Mouse (Mus musculus) kidney, embryonic 14.5 days (tissue): ENCODE measurements around the gene Cmtm8. TPM values are rescaled to one million over a fixed set of nuclear protein-coding genes. Genes with fewer than 3 reads are reported as not detected.

Experiments used
- ATAC-seq: fragments of 200-750 bp; cut with Nextera tagmentation; 2 replicates; pipeline ENCODE4 v1.8.0; 2017; ENCODE audit warnings: moderate number of reproducible peaks, mild to moderate bottlenecking, moderate TSS enrichment, moderate library complexity; ENCODE audit not compliant: low FRiP score, low TSS enrichment
- H3K27ac ChIP-seq: fragments of 300-500 bp; sonication (generic); 2 replicates; pipeline ENCODE4 v1.5.1; 2014; ENCODE audit warnings: low read depth, mild to moderate bottlenecking, low read length, moderate library complexity, mixed read lengths
- H3K27me3 ChIP-seq: fragments of 300-500 bp; sonication (generic); 2 replicates; pipeline ENCODE4 v1.6.1; 2014; ENCODE audit warnings: mild to moderate bottlenecking, low read length; ENCODE audit not compliant: control insufficient read depth, insufficient read depth
- H3K36me3 ChIP-seq: fragments of 300-500 bp; sonication (generic); 2 replicates; pipeline ENCODE4 v1.6.1; 2014; ENCODE audit warnings: low read length, mixed read lengths; ENCODE audit not compliant: control insufficient read depth, insufficient read depth
- H3K4me1 ChIP-seq: fragments of 300-500 bp; sonication (generic); 2 replicates; pipeline ENCODE4 v1.6.1; 2014; ENCODE audit warnings: low read length, mixed read lengths; ENCODE audit not compliant: control insufficient read depth, insufficient read depth
- H3K4me2 ChIP-seq: fragments of 300-500 bp; sonication (generic); replicated peaks from 2 replicates; pipeline ENCODE4 v1.6.1; 2014; ENCODE audit warnings: low read depth, mild to moderate bottlenecking, low read length
- H3K4me3 ChIP-seq: fragments of 300-500 bp; sonication (generic); 2 replicates; pipeline ENCODE4 v1.5.1; 2014; ENCODE audit warnings: mild to moderate bottlenecking, low read length
- H3K9ac ChIP-seq: fragments of 300-500 bp; sonication (generic); 2 replicates; pipeline ENCODE4 v1.6.1; 2014; ENCODE audit warnings: low read depth, mild to moderate bottlenecking, low read length, moderate library complexity
- H3K9me3 ChIP-seq: fragments of 300-500 bp; sonication (generic); 2 replicates; pipeline ENCODE4 v1.6.1; 2016; ENCODE audit warnings: low read length; ENCODE audit not compliant: control insufficient read depth
- WGBS: fragments of 180-500 bp; shearing (Covaris S2); extraction: QIAGEN DNeasy Blood & Tissue Kit; methylation state at CpG from one replicate; pipeline ENCODE4 v1.1.7; 2014; 5-methylcytosine and 5-hydroxymethylcytosine counted together
- polyA plus RNA-seq: library from polyadenylated mRNA; unstranded; fragments of >200 nt; fragmentation: Nextera tagmentation; extraction: Ambion mirVana; gene quantifications from 2 replicates; pipeline ENCODE4 v1.2.1, GENCODE M21; 2014

The Cmtm8 gene
- polyA plus RNA-seq, 1 experiment from 2014 or later: 36.0 TPM

GRCm38 (mm10) chr9:114830351-114830750 is 13.6 kb downstream of the Cmtm8 start:
- Histone ChIP-seq H3K27me3 (no peaks in the 10 kb centered on the region), H3K9me3 (no peaks in the 10 kb centered on the region), H3K4me3 (no peak overlapping the region), H3K4me2 (no peak overlapping the region), H3K27ac (no peak overlapping the region), H3K4me1 (peaks cover 9% of the 10 kb centered on the region; the same call in 1 of the 2 replicates), H3K9ac (no peak overlapping the region), H3K36me3 (no peaks in the 10 kb centered on the region)
- WGBS: 34% methylated on average over 7 of the region's 7 CpGs
- no peak for ATAC-seq

GRCm38 (mm10) chr9:114829669-114830068 is 14.3 kb downstream of the Cmtm8 start:
- Histone ChIP-seq H3K27ac (no peak overlapping the region), H3K27me3 (no peaks in the 10 kb centered on the region), H3K9me3 (no peaks in the 10 kb centered on the region), H3K9ac (no peak overlapping the region), H3K4me3 (no peak overlapping the region), H3K4me2 (no peak overlapping the region), H3K4me1 (peaks cover 9% of the 10 kb centered on the region; the same call in 1 of the 2 replicates), H3K36me3 (no peaks in the 10 kb centered on the region)
- no peak for ATAC-seq
- WGBS: 88% methylated on average over 8 of the region's 8 CpGs

- Histone ChIP-seq H3K9ac (no peak overlapping the region), H3K27me3 (no peaks in the 10 kb centered on the region), H3K27ac (no peak overlapping the region), H3K4me1 (peaks cover 9% of the 10 kb centered on the region; the same call in 1 of the 2 replicates), H3K36me3 (no peaks in the 10 kb centered on the region), H3K4me2 (no peak overlapping the region), H3K9me3 (no peaks in the 10 kb centered on the region), H3K4me3 (no peak overlapping the region)
- WGBS: 94% methylated on average over 6 of the region's 6 CpGs
- ATAC-seq: no peak
Measured at GRCm38 (mm10) chr9:114828377-114828776, 15.6 kb downstream of the Cmtm8 start.

GRCm38 (mm10) chr9:114827242-114827852 is 16.6 kb downstream of the Cmtm8 start:
- WGBS: 53% methylated on average over 1 of the region's 1 CpGs
- Histone ChIP-seq H3K4me1 (peaks cover 9% of the 10 kb centered on the region; the same call in 1 of the 2 replicates), H3K27ac (no peak overlapping the region), H3K36me3 (no peaks in the 10 kb centered on the region), H3K4me3 (no peak overlapping the region), H3K4me2 (no peak overlapping the region), H3K9me3 (no peaks in the 10 kb centered on the region), H3K9ac (no peak overlapping the region), H3K27me3 (no peaks in the 10 kb centered on the region)
- no peak for ATAC-seq

- 89% methylated on average over 7 of the region's 7 CpGs for WGBS
- Histone ChIP-seq H3K27ac (no peak overlapping the region), H3K36me3 (no peaks in the 10 kb centered on the region), H3K9ac (no peak overlapping the region), H3K4me2 (no peak overlapping the region), H3K4me1 (0 out of 2 replicates have a peak, but pooled peaks cover 6% of the 10 kb centered on the region), H3K9me3 (no peaks in the 10 kb centered on the region), H3K27me3 (no peaks in the 10 kb centered on the region), H3K4me3 (no peak overlapping the region)
- ATAC-seq: 0 out of 2 replicates have a peak, but pooled peaks have one; percentile 43
Measured at GRCm38 (mm10) chr9:114824166-114824565, 19.8 kb downstream of the Cmtm8 start.

GRCm38 (mm10) chr9:114821548-114822289 is 22.2 kb downstream of the Cmtm8 start:
- H3K4me2 ChIP-seq: no peak overlapping the region
- 0 out of 2 replicates have a peak, but pooled peaks cover 3% of the 10 kb centered on the region for H3K4me1 ChIP-seq
- H3K9ac ChIP-seq: no peak overlapping the region
- H3K27ac ChIP-seq: no peak overlapping the region
- 61% methylated on average over 15 of the region's 15 CpGs for WGBS
- H3K27me3 ChIP-seq: no peaks in the 10 kb centered on the region
- no peak overlapping the region for H3K4me3 ChIP-seq
- no peaks in the 10 kb centered on the region for H3K36me3 ChIP-seq
- no peak for ATAC-seq
- no peaks in the 10 kb centered on the region for H3K9me3 ChIP-seq

- Histone ChIP-seq H3K9ac (no peak overlapping the region), H3K4me3 (no peak overlapping the region), H3K36me3 (no peaks in the 10 kb centered on the region), H3K4me1 (0 out of 2 replicates have a peak, but pooled peaks cover 3% of the 10 kb centered on the region), H3K27ac (no peak overlapping the region), H3K9me3 (no peaks in the 10 kb centered on the region), H3K27me3 (no peaks in the 10 kb centered on the region), H3K4me2 (no peak overlapping the region)
- no peak for ATAC-seq
- 92% methylated on average over 3 of the region's 3 CpGs for WGBS
Measured at GRCm38 (mm10) chr9:114818918-114819317, 25.0 kb downstream of the Cmtm8 start.

GRCm38 (mm10) chr9:114817012-114817411 is 26.9 kb downstream of the Cmtm8 start:
- no peak overlapping the region for H3K27ac ChIP-seq
- 0 out of 2 replicates have a peak, but pooled peaks cover 3% of the 10 kb centered on the region for H3K4me1 ChIP-seq
- no peaks in the 10 kb centered on the region for H3K9me3 ChIP-seq
- WGBS: 54% methylated on average over 7 of the region's 7 CpGs
- ATAC-seq: no peak
- H3K4me2 ChIP-seq: no peak overlapping the region
- no peaks in the 10 kb centered on the region for H3K27me3 ChIP-seq
- no peak overlapping the region for H3K9ac ChIP-seq
- no peak overlapping the region for H3K4me3 ChIP-seq
- H3K36me3 ChIP-seq: no peaks in the 10 kb centered on the region

- no peaks in the 10 kb centered on the region for H3K36me3 ChIP-seq
- no peak overlapping the region for H3K9ac ChIP-seq
- no peaks in the 10 kb centered on the region for H3K27me3 ChIP-seq
- no peak overlapping the region for H3K27ac ChIP-seq
- H3K4me3 ChIP-seq: no peak overlapping the region
- 95% methylated on average over 7 of the region's 7 CpGs for WGBS
- ATAC-seq: no peak
- H3K4me2 ChIP-seq: no peak overlapping the region
- H3K4me1 ChIP-seq: 0 out of 2 replicates have a peak, but pooled peaks cover 3% of the 10 kb centered on the region
- no peaks in the 10 kb centered on the region for H3K9me3 ChIP-seq
Measured at GRCm38 (mm10) chr9:114816121-114816520, 27.8 kb downstream of the Cmtm8 start.
